Mouse (Mus musculus): ENCODE measurements around the gene Ddx39b. TPM values are rescaled to one million over a fixed set of nuclear protein-coding genes. Genes with fewer than 3 reads are reported as not detected.
"Not testable (repeated sequence)": the region's sequence is repeated elsewhere in the genome, so short reads cannot be mapped to it uniquely, and the experiment has no call there.

Gene Ddx39b
- polyA plus RNA-seq, 1 experiment from 2014 or later: 466 TPM

- H3K9ac ChIP-seq (replicated peaks; ENCODE audit: low read depth, low read length): no peak overlapping the region
- peaks cover 27% of the 10 kb centered on the region for H3K4me1 ChIP-seq (replicated peaks; ENCODE audit: control insufficient read depth, insufficient read depth, low read length)
- H3K27me3 ChIP-seq (replicated peaks; ENCODE audit: control insufficient read depth, insufficient read depth, low read length): no peaks in the 10 kb centered on the region
- H3K4me2 ChIP-seq (ENCODE audit: low read length): no peak overlapping the region
- no peaks in the 10 kb centered on the region for H3K9me3 ChIP-seq (ENCODE audit: control insufficient read depth, low read length)
- ATAC-seq: no peak
- no peak overlapping the region for H3K27ac ChIP-seq (ENCODE audit: low read length)
- WGBS: 14% methylated on average over 12 of the region's 12 CpGs
- H3K36me3 ChIP-seq (ENCODE audit: control insufficient read depth, insufficient read depth): 0 out of 2 replicates have a peak, but pooled peaks cover 4% of the 10 kb centered on the region
- H3K4me3 ChIP-seq (replicated peaks; ENCODE audit: low read length): no peak overlapping the region
These were observed 9.5 kb upstream of the Ddx39b start for GRCm38 (mm10) chr17:35232043-35232442.

- peaks cover 33% of the 10 kb centered on the region for H3K4me1 ChIP-seq (replicated peaks; ENCODE audit: control insufficient read depth, insufficient read depth, low read length)
- WGBS: 89% methylated on average over 5 of the region's 5 CpGs
- no peak for ATAC-seq
- H3K4me3 ChIP-seq (replicated peaks; ENCODE audit: low read length): no peak overlapping the region
- no peak overlapping the region for H3K27ac ChIP-seq (ENCODE audit: low read length)
- H3K9me3 ChIP-seq (ENCODE audit: control insufficient read depth, low read length): no peaks in the 10 kb centered on the region
- H3K9ac ChIP-seq (replicated peaks; ENCODE audit: low read depth, low read length): no peak overlapping the region
- 0 out of 2 replicates have a peak, but pooled peaks cover 4% of the 10 kb centered on the region for H3K36me3 ChIP-seq (ENCODE audit: control insufficient read depth, insufficient read depth)
- no peak overlapping the region for H3K4me2 ChIP-seq (ENCODE audit: low read length)
- H3K27me3 ChIP-seq (replicated peaks; ENCODE audit: control insufficient read depth, insufficient read depth, low read length): no peaks in the 10 kb centered on the region
These were observed 8.9 kb upstream of the Ddx39b start for GRCm38 (mm10) chr17:35232659-35233058.

- Histone ChIP-seq H3K4me3 (replicated peaks; ENCODE audit: low read length) (peak within 1 kb of the TSS; percentile 65), H3K36me3 (ENCODE audit: control insufficient read depth, insufficient read depth) (0 out of 2 replicates have a peak, but pooled peaks cover 4% of the 10 kb centered on the region), H3K9ac (replicated peaks; ENCODE audit: low read depth, low read length) (no peak within 1 kb of the TSS; the same call in 1 of the 2 replicates), H3K27ac (ENCODE audit: low read length) (peak within 1 kb of the TSS; percentile 97), H3K4me2 (ENCODE audit: low read length) (peak within 1 kb of the TSS; percentile 94), H3K9me3 (ENCODE audit: control insufficient read depth, low read length) (no peaks in the 10 kb centered on the region), H3K4me1 (replicated peaks; ENCODE audit: control insufficient read depth, insufficient read depth, low read length) (peaks cover 33% of the 10 kb centered on the region), H3K27me3 (replicated peaks; ENCODE audit: control insufficient read depth, insufficient read depth, low read length) (no peaks in the 10 kb centered on the region)
- ATAC-seq: no peak
- WGBS: 68% methylated on average over 18 of the region's 18 CpGs
These were observed 8.2 kb upstream of the Ddx39b start, which contains the start of gene Atp6v1g2 for GRCm38 (mm10) chr17:35233114-35233980. TSS of gene Atp6v1g2 (plus strand) at chr17:35233660.

DNA sequence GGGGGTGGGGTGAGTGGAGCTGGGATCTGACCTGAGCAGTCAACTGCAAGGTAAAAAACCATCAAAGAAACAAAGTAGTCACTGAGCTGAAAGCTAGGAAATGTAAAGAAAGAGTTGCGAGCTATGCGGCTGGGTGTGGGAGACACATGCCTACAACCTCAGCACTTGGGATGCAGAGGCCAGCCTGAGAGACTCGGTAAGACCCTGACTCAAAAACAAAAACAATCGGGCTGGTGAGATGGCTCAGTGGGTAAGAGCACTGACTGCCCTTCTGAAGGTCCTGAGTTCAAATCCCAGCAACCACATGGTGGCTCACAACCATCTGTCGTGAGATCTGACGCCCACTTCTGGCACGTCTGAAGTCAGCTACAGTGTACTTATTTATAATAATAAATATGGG lies 7.5 kb upstream of the Ddx39b start:
- peak overlapping the region; percentile 65; the same call in 1 of the 2 replicates for H3K4me3 ChIP-seq (replicated peaks; ENCODE audit: low read length)
- H3K36me3 ChIP-seq (ENCODE audit: control insufficient read depth, insufficient read depth); ATAC-seq; H3K27ac ChIP-seq (ENCODE audit: low read length); H3K4me2 ChIP-seq (ENCODE audit: low read length); H3K9me3 ChIP-seq (ENCODE audit: control insufficient read depth, low read length); H3K27me3 ChIP-seq (replicated peaks; ENCODE audit: control insufficient read depth, insufficient read depth, low read length); H3K9ac ChIP-seq (replicated peaks; ENCODE audit: low read depth, low read length): not testable (repeated sequence)
- peaks cover 33% of the 10 kb centered on the region for H3K4me1 ChIP-seq (replicated peaks; ENCODE audit: control insufficient read depth, insufficient read depth, low read length)
- 90% methylated on average over 7 of the region's 7 CpGs for WGBS

DNA sequence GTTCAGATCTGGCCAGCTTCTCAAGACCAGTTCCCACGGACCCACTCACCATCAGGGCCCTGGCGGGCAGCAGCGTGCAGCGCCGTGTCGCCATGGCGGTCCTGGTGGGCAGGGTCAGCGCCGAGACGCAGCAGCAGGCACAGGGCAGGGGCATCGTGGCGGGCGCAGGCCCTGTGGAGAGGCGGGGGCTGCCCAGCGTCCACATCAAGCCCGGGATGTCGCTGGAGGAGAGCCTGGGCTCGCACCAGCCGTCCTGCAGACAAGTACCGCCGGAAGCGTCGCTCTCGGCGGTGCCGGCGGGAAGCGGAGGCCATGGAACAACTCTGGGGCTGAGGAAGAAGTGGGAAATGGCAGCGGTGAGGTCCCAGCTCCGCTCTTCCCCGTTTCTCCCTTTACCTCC lies 6.6 kb upstream of the Ddx39b start:
- peak overlapping the region; percentile 65 for H3K4me3 ChIP-seq (replicated peaks; ENCODE audit: low read length)
- H3K4me2 ChIP-seq (ENCODE audit: low read length): peak overlapping the region; percentile 94
- H3K27ac ChIP-seq (ENCODE audit: low read length): peak overlapping the region; percentile 97
- H3K36me3 ChIP-seq (ENCODE audit: control insufficient read depth, insufficient read depth): no peaks in the 10 kb centered on the region
- H3K9me3 ChIP-seq (ENCODE audit: control insufficient read depth, low read length): no peaks in the 10 kb centered on the region
- peak overlapping the region; percentile 83 for H3K9ac ChIP-seq (replicated peaks; ENCODE audit: low read depth, low read length)
- no peaks in the 10 kb centered on the region for H3K27me3 ChIP-seq (replicated peaks; ENCODE audit: control insufficient read depth, insufficient read depth, low read length)
- no peak for ATAC-seq
- 9% methylated on average over 31 of the region's 31 CpGs for WGBS
- peaks cover 33% of the 10 kb centered on the region for H3K4me1 ChIP-seq (replicated peaks; ENCODE audit: control insufficient read depth, insufficient read depth, low read length)

- ATAC-seq: peak; percentile 86
- H3K4me1 ChIP-seq (replicated peaks; ENCODE audit: control insufficient read depth, insufficient read depth, low read length): peaks cover 40% of the 10 kb centered on the region
- H3K27ac ChIP-seq (ENCODE audit: low read length): peak within 1 kb of the TSS; percentile 97
- H3K9ac ChIP-seq (replicated peaks; ENCODE audit: low read depth, low read length): peak within 1 kb of the TSS; percentile 83
- under 1% methylated on average over 35 of the region's 35 CpGs for WGBS
- H3K4me3 ChIP-seq (replicated peaks; ENCODE audit: low read length): peak within 1 kb of the TSS; percentile 65
- H3K4me2 ChIP-seq (ENCODE audit: low read length): peak within 1 kb of the TSS; percentile 94
- H3K36me3 ChIP-seq (ENCODE audit: control insufficient read depth, insufficient read depth): no peaks in the 10 kb centered on the region
- H3K9me3 ChIP-seq (ENCODE audit: control insufficient read depth, low read length): no peaks in the 10 kb centered on the region
- no peaks in the 10 kb centered on the region for H3K27me3 ChIP-seq (replicated peaks; ENCODE audit: control insufficient read depth, insufficient read depth, low read length)
These were observed 5.7 kb upstream of the Ddx39b start, which contains the start of gene Nfkbil1 for GRCm38 (mm10) chr17:35235614-35236389. TSS of gene Nfkbil1 (minus strand) at chr17:35235792.

DNA sequence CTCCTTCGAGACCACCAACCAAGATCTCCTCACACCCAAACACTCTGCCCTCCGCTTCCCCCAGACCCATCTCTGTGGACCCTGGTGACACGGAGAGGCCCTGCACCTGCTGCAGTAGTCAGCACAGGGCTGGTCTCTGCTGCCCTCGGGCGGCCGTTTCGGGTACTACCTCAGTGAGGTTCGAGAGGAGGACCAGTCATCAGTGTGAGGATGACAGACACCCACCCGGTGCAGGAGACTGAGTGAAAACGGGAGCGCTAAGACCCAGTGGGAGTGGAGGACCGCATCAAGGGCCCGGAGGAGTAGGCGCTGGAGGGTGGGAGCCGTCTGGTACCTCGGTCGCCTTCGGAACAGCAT lies 5.2 kb upstream of the Ddx39b start:
- H3K36me3 ChIP-seq (ENCODE audit: control insufficient read depth, insufficient read depth): no peaks in the 10 kb centered on the region
- H3K27me3 ChIP-seq (replicated peaks; ENCODE audit: control insufficient read depth, insufficient read depth, low read length): no peaks in the 10 kb centered on the region
- peak; percentile 83 for ATAC-seq
- peak overlapping the region; percentile 97 for H3K27ac ChIP-seq (ENCODE audit: low read length)
- under 1% methylated on average over 18 of the region's 18 CpGs for WGBS
- H3K9ac ChIP-seq (replicated peaks; ENCODE audit: low read depth, low read length): peak overlapping the region; percentile 83
- H3K4me2 ChIP-seq (ENCODE audit: low read length): peak overlapping the region; percentile 94
- H3K9me3 ChIP-seq (ENCODE audit: control insufficient read depth, low read length): no peaks in the 10 kb centered on the region
- peaks cover 42% of the 10 kb centered on the region for H3K4me1 ChIP-seq (replicated peaks; ENCODE audit: control insufficient read depth, insufficient read depth, low read length)
- H3K4me3 ChIP-seq (replicated peaks; ENCODE audit: low read length): peak overlapping the region; percentile 65

DNA sequence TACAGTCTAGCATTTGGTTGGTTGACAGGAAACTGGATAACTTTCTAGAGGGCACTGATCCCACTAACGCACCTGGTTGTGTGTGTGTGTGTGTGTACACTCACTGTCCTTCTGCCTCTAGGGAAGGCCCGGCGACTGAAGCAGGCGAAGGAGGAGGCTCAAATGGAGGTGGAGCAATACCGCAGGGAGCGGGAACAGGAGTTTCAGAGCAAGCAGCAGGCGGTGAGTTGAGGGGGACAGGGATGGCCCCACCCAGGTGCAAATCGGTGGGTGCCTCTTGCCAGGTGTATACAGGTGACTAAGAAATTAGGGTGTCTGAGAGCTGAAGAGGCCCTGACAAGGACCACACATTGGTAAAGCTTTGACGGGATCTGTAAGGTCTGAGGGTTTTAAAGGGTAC lies 4.5 kb upstream of the Ddx39b start:
- no peaks in the 10 kb centered on the region for H3K9me3 ChIP-seq (ENCODE audit: control insufficient read depth, low read length)
- H3K4me1 ChIP-seq (replicated peaks; ENCODE audit: control insufficient read depth, insufficient read depth, low read length): peaks cover 40% of the 10 kb centered on the region
- peak overlapping the region; percentile 94 for H3K4me2 ChIP-seq (ENCODE audit: low read length)
- 80% methylated on average over 9 of the region's 9 CpGs for WGBS
- H3K36me3 ChIP-seq (ENCODE audit: control insufficient read depth, insufficient read depth): no peaks in the 10 kb centered on the region
- ATAC-seq: no peak
- H3K4me3 ChIP-seq (replicated peaks; ENCODE audit: low read length): peak overlapping the region; percentile 65
- peak overlapping the region; percentile 97 for H3K27ac ChIP-seq (ENCODE audit: low read length)
- no peaks in the 10 kb centered on the region for H3K27me3 ChIP-seq (replicated peaks; ENCODE audit: control insufficient read depth, insufficient read depth, low read length)
- peak overlapping the region; percentile 83 for H3K9ac ChIP-seq (replicated peaks; ENCODE audit: low read depth, low read length)

- H3K4me1 ChIP-seq (replicated peaks; ENCODE audit: control insufficient read depth, insufficient read depth, low read length): peaks cover 37% of the 10 kb centered on the region
- 88% methylated on average over 12 of the region's 12 CpGs for WGBS
- H3K27me3 ChIP-seq (replicated peaks; ENCODE audit: control insufficient read depth, insufficient read depth, low read length): no peaks in the 10 kb centered on the region
- H3K9me3 ChIP-seq (ENCODE audit: control insufficient read depth, low read length): no peaks in the 10 kb centered on the region
- no peak overlapping the region for H3K27ac ChIP-seq (ENCODE audit: low read length)
- H3K4me2 ChIP-seq (ENCODE audit: low read length): no peak overlapping the region
- H3K36me3 ChIP-seq (ENCODE audit: control insufficient read depth, insufficient read depth): no peaks in the 10 kb centered on the region
- H3K9ac ChIP-seq (replicated peaks; ENCODE audit: low read depth, low read length): no peak overlapping the region
- no peak overlapping the region for H3K4me3 ChIP-seq (replicated peaks; ENCODE audit: low read length)
- no peak for ATAC-seq
These were observed 4.0 kb upstream of the Ddx39b start for GRCm38 (mm10) chr17:35237504-35237903.
